Mouse (Mus musculus) heart, adult 2 months (tissue): ENCODE data around the gene Erp27. TPM values are rescaled to one million over a fixed set of nuclear protein-coding genes. Genes with fewer than 3 reads are reported as not detected.
"Not testable (repeated sequence)": the region's sequence is repeated elsewhere in the genome, so short reads cannot be mapped to it uniquely, and the experiment has no call there.

Experiments
- DNase-seq, 2 experiments: peaks; one replicate each; pipeline ENCODE4 v3.0.0; 2021
- H3K27ac ChIP-seq: fragments of 200-600 bp; 2 replicates; pipeline ENCODE4 v1.8.1; 2022
- H3K27me3 ChIP-seq: fragments of 200-500 bp; 2 replicates; pipeline ENCODE4 v1.6.1; 2012; ENCODE audit warnings: mild to moderate bottlenecking, low read length, inconsistent platforms, mixed read lengths; ENCODE audit not compliant: control insufficient read depth, insufficient read depth
- H3K36me3 ChIP-seq: fragments of 200-500 bp; 2 replicates; pipeline ENCODE4 v1.6.1; 2012; ENCODE audit warnings: low read length, inconsistent platforms; ENCODE audit not compliant: control insufficient read depth, insufficient read depth
- H3K4me1 ChIP-seq: fragments of 200-500 bp; 2 replicates; pipeline ENCODE4 v1.6.1; 2011; ENCODE audit warnings: low read length; ENCODE audit not compliant: control insufficient read depth, insufficient read depth
- H3K4me3 ChIP-seq: fragments of 200-600 bp; 2 replicates; pipeline ENCODE4 v1.8.1; 2022
- H3K79me2 ChIP-seq: fragments of 200-500 bp; replicated peaks from 2 replicates; pipeline ENCODE4 v1.6.1; 2012; ENCODE audit warnings: mild to moderate bottlenecking, inconsistent platforms, low read length, moderate library complexity, mixed read lengths; ENCODE audit not compliant: control insufficient read depth, insufficient read depth
- H3K9ac ChIP-seq: fragments of 200-500 bp; 2 replicates; pipeline ENCODE4 v1.6.1; 2012; ENCODE audit warnings: low read depth, mild to moderate bottlenecking, control low read depth, inconsistent platforms, low read length, mixed read lengths
- CTCF ChIP-seq: fragments of 200-600 bp; IDR thresholded peaks from 2 replicates; pipeline ENCODE4 v1.8.1; 2022; ENCODE audit warnings: antibody characterized with exemption, mild to moderate bottlenecking, moderate library complexity
- EP300 ChIP-seq: fragments of 200-500 bp; IDR thresholded peaks from 2 replicates; pipeline ENCODE4 v1.6.1; 2011; ENCODE audit warnings: low read depth, low read length, control low read depth; ENCODE audit not compliant: insufficient read depth
- POLR2A ChIP-seq: fragments of 200-500 bp; IDR thresholded peaks from 2 replicates; pipeline ENCODE4 v1.6.1; 2011; ENCODE audit warnings: mild to moderate bottlenecking, low read depth, low read length, control low read depth; ENCODE audit not compliant: insufficient read depth
- WGBS: fragments of 180-500 bp; shearing (Covaris S2); methylation state at CpG from one replicate; pipeline ENCODE4 v1.1.7; 2018; 5-methylcytosine and 5-hydroxymethylcytosine counted together
- intact Hi-C: fragments of 180-260 bp; cut with DNase I; formaldehyde crosslinking; loops from one replicate; pipeline ENCODE4 v1.15.1; 2025
- polyA plus RNA-seq: library from polyadenylated mRNA; depleted of rRNA; stranded (reverse); fragments of >200 nt; gene quantifications from 2 replicates; pipeline ENCODE4 v1.2.3, GENCODE M21; 2012
- total RNA-seq, 2 experiments: library from RNA; stranded (reverse); gene quantifications; 2 replicates each; pipeline ENCODE4 v1.2.3; 2021

Gene Erp27
- total and polyA plus RNA-seq, 3 experiments = 0.51 TPM; not detected in 2

- no peak for DNase-seq
- Histone ChIP-seq H3K27ac (peak overlapping the region; percentile 66), H3K9ac (0 out of 2 replicates have a peak overlapping the region, but pooled peaks have one; percentile 28), H3K27me3 (no peaks in the 10 kb centered on the region), H3K79me2 (no peaks in the 10 kb centered on the region), H3K4me1 (peaks cover 14% of the 10 kb centered on the region), H3K4me3 (no peak overlapping the region), H3K36me3 (no peaks in the 10 kb centered on the region)
- intact Hi-C loops = no loop called here
- WGBS = 51% methylated on average over 2 of the region's 2 CpGs
- TF ChIP-seq EP300 = no peak
- TF ChIP-seq CTCF = no peak
- no peak for TF ChIP-seq POLR2A
These were observed 30.0 kb downstream of the Erp27 start for GRCm38 (mm10) chr6:136892002-136892401.

GRCm38 (mm10) chr6:136889554-136889953 is 32.4 kb downstream of the Erp27 start:
- DNase-seq = no peak
- WGBS = 75% methylated on average over 6 of the region's 6 CpGs

GRCm38 (mm10) chr6:136889067-136889466 is 32.9 kb downstream of the Erp27 start:
- DNase-seq = no peak
- H3K79me2 ChIP-seq = no peaks in the 10 kb centered on the region
- no peaks in the 10 kb centered on the region for H3K36me3 ChIP-seq
- H3K4me3 ChIP-seq = no peak overlapping the region
- no peaks in the 10 kb centered on the region for H3K27me3 ChIP-seq
- H3K9ac ChIP-seq = no peak overlapping the region
- peaks cover 9% of the 10 kb centered on the region for H3K4me1 ChIP-seq
- intact Hi-C loops = no loop called here
- 92% methylated on average over 6 of the region's 6 CpGs for WGBS
- peak overlapping the region; percentile 3; the same call in 1 of the 2 replicates for H3K27ac ChIP-seq
- TF ChIP-seq POLR2A (no peak), EP300 (no peak), CTCF (no peak)

More at GRCm38 (mm10) chr6:136889554-136889953, 32.4 kb downstream of the Erp27 start:
- H3K36me3 ChIP-seq = no peaks in the 10 kb centered on the region
- no peaks in the 10 kb centered on the region for H3K27me3 ChIP-seq
- H3K27ac ChIP-seq = peak overlapping the region; percentile 18; the same call in 1 of the 2 replicates
- intact Hi-C loops = no loop called here
- TF ChIP-seq POLR2A (no peak), CTCF (no peak), EP300 (no peak)
- H3K9ac ChIP-seq = no peak overlapping the region
- no peaks in the 10 kb centered on the region for H3K79me2 ChIP-seq
- H3K4me1 ChIP-seq = peaks cover 9% of the 10 kb centered on the region
- H3K4me3 ChIP-seq = no peak overlapping the region

- H3K9ac ChIP-seq = peak overlapping the region; percentile 34; the same call in 1 of the 2 replicates
- peak overlapping the region; percentile 66 for H3K27ac ChIP-seq
- H3K4me1 ChIP-seq = peaks cover 8% of the 10 kb centered on the region
- no peak overlapping the region for H3K4me3 ChIP-seq
- H3K27me3 ChIP-seq = no peaks in the 10 kb centered on the region
- no peaks in the 10 kb centered on the region for H3K79me2 ChIP-seq
- no peaks in the 10 kb centered on the region for H3K36me3 ChIP-seq
- peak; percentile 66 for TF ChIP-seq POLR2A
- TF ChIP-seq EP300 = peak; percentile 95
- no peak for TF ChIP-seq CTCF
- intact Hi-C loops = no loop called here
- WGBS = 11% methylated on average over 9 of the region's 9 CpGs
- DNase-seq = peak; percentile 66 to 85
These were observed 34.1 kb downstream of the Erp27 start for GRCm38 (mm10) chr6:136887854-136888253.

- not testable (repeated sequence) for H3K36me3 ChIP-seq
These were observed 37.2 kb downstream of the Erp27 start for GRCm38 (mm10) chr6:136884766-136885165.

GRCm38 (mm10) chr6:136883961-136884360 is 38.0 kb downstream of the Erp27 start:
- no peak overlapping the region for H3K27ac ChIP-seq
- no peaks in the 10 kb centered on the region for H3K36me3 ChIP-seq
- intact Hi-C loops = no loop called here
- H3K79me2 ChIP-seq = no peaks in the 10 kb centered on the region
- 80% methylated on average over 6 of the region's 6 CpGs for WGBS
- no peak overlapping the region for H3K9ac ChIP-seq
- no peak overlapping the region for H3K4me3 ChIP-seq
- no peak for TF ChIP-seq CTCF
- TF ChIP-seq POLR2A = no peak
- no peak for TF ChIP-seq EP300
- no peaks in the 10 kb centered on the region for H3K27me3 ChIP-seq
- H3K4me1 ChIP-seq = peaks cover 4% of the 10 kb centered on the region
- DNase-seq = no peak

More at GRCm38 (mm10) chr6:136884766-136885165, 37.2 kb downstream of the Erp27 start:
- WGBS = 63% methylated on average over 1 of the region's 1 CpGs
- H3K4me1 ChIP-seq, H3K4me3 ChIP-seq, H3K27ac ChIP-seq, DNase-seq, intact Hi-C loops, H3K9ac ChIP-seq, H3K79me2 ChIP-seq, H3K27me3 ChIP-seq: not testable (repeated sequence)
